Mouse (Mus musculus) erythroblast, embryonic 14.5 days (primary cell): Measurements from ENCODE around the gene Gm28035. TPM values are rescaled to one million over a fixed set of nuclear protein-coding genes. Genes with fewer than 3 reads are reported as not detected.

Source experiments
- H3K27me3 ChIP-seq: 2 replicates; pipeline ENCODE4 v1.6.1; 2012; ENCODE audit warnings: inconsistent platforms; ENCODE audit not compliant: control insufficient read depth
- H3K36me3 ChIP-seq: 2 replicates; pipeline ENCODE4 v1.6.1; 2012; ENCODE audit warnings: mild to moderate bottlenecking, inconsistent platforms; ENCODE audit not compliant: control insufficient read depth
- H3K4me1 ChIP-seq: 2 replicates; pipeline ENCODE4 v1.6.1; 2012; ENCODE audit warnings: inconsistent platforms; ENCODE audit not compliant: control insufficient read depth
- H3K4me3 ChIP-seq: replicated peaks from 2 replicates; pipeline ENCODE3; 2012; ENCODE audit warnings: moderate library complexity, mild to moderate bottlenecking, inconsistent platforms
- H3K9me3 ChIP-seq: 2 replicates; pipeline ENCODE4 v1.6.1; 2012; ENCODE audit warnings: low read length, inconsistent platforms, mixed read lengths; ENCODE audit not compliant: control insufficient read depth
- GATA1 ChIP-seq: IDR thresholded peaks from 2 replicates; pipeline ENCODE4 v1.6.1; 2012; ENCODE audit warnings: low read length, inconsistent platforms, mixed read lengths
- TAL1 ChIP-seq: IDR thresholded peaks from 3 replicates; pipeline ENCODE4 v1.6.1; 2012; ENCODE audit warnings: low read length, inconsistent platforms, mixed read lengths
- polyA plus RNA-seq: library from polyadenylated mRNA; stranded (reverse); fragments of >175 nt; gene quantifications from 2 replicates; pipeline ENCODE4 v1.2.3, GENCODE M21; 2012

Gene Gm28035
- polyA plus RNA-seq: not detected in 2 replicates

DNA sequence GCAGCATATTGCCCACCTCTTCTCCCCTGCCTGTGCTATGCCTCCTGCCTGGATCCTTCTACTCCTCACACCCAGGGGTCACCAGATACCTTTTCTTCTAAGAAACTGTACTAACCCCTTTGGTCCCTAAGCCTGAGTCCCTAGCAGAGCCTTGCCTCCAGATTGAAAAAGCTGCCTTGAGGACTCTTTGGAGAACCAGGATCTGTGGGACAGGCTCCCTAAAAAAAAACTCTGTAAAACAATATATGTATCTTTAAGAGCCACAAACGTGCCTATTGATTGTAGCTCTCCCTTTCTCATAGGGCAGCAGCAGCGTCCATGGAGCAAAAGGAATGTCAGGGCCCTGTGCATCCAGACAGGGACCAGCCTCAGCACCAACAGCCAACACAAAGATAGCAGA lies at the start of gene Gm28035:
Gm28035 (plus strand) TSS at position 301 of the 400 bp plus-strand sequence.
- H3K27me3 ChIP-seq: no peaks in the 10 kb centered on the region
- peaks cover 61% of the 10 kb centered on the region for H3K4me1 ChIP-seq
- H3K4me3 ChIP-seq: peak within 1 kb of the TSS; percentile 97
- H3K36me3 ChIP-seq: peaks cover 64% of the 10 kb centered on the region
- no peaks in the 10 kb centered on the region for H3K9me3 ChIP-seq
- TF ChIP-seq GATA1: no peak

DNA sequence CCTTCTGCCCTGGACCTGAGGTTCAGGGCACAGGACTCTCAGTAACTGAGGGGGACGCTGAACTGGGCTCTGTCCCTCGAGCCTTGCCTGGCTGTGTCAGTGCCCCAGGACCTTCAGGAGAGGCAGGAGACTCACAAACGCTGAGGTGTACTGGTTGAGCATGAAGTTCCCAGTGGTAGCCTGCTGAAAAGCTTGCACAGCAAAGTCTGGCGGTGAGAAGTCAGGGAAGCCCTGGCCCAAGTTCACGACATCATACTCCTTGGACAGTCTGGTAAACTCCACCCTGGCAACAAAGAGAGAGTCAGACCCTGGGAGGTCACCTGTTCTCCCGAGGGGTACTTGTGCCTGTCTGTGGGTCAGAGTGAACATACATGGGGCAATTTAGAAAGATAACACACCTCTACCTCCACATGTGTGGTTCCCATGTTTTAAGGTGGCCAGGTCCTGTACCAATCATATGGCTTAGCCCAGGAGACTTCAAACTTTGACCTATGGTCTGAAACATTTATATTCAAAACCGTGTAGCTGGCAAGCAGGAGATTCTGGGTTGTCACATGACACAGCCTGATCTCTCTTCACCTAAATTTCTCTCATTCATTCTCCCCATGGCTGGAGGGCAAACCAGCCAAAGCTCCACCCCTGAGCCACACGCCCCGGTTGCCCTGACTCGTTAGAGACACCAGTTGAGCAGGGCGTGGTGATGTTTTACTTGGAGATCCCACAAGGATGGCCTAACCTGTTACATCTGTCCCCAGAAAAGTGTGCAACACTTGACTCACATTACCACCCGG lies 48.4 kb upstream of the Gm28035 start:
- no peaks in the 10 kb centered on the region for H3K27me3 ChIP-seq
- TF ChIP-seq GATA1: no peak
- no peak overlapping the region for H3K4me3 ChIP-seq
- peaks cover 35% of the 10 kb centered on the region for H3K36me3 ChIP-seq
- H3K4me1 ChIP-seq: peaks cover 18% of the 10 kb centered on the region
- peaks cover 9% of the 10 kb centered on the region for H3K9me3 ChIP-seq

DNA sequence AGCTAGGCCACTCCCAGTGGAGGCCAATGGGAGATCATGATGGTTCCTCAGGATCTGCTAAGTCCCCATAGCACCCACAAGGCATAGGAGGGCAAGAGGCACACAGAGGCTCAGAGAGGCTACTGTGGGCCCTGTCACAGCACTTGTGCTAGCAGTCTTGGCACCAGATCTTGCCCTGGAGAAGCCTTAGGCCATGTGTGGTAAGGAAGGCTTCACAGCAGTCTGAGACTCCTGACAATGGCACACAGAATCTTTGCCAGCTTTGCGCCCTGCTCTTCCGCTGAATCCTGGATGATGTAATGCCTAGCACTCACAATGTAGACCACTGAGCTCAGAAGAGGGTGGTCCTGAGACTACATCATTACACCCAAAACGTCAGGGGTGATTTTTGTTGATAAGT lies 45.7 kb upstream of the Gm28035 start:
- Histone ChIP-seq H3K4me1 (peaks cover 24% of the 10 kb centered on the region), H3K4me3 (no peak overlapping the region), H3K27me3 (no peaks in the 10 kb centered on the region), H3K36me3 (peaks cover 24% of the 10 kb centered on the region), H3K9me3 (peaks cover 9% of the 10 kb centered on the region)
- TF ChIP-seq TAL1 (no peak), GATA1 (no peak)

DNA sequence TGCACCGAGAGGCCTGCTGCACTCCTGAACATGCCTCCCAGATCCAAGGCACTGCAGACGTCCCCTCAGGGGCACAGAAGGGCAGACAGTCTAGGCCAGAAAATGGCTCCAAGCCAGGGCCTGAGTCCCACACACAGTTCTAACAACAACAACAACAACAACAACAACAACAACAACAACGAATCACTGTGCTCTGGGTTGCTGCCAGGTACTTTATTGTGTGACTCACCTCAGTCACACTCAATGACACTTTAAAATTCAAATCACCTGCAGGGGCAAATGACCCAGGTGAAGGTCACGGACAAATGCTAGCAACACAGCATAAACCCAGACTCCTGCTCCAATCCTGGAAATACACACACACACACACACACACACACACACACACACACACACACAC lies 42.3 kb upstream of the Gm28035 start:
- no peaks in the 10 kb centered on the region for H3K9me3 ChIP-seq

DNA sequence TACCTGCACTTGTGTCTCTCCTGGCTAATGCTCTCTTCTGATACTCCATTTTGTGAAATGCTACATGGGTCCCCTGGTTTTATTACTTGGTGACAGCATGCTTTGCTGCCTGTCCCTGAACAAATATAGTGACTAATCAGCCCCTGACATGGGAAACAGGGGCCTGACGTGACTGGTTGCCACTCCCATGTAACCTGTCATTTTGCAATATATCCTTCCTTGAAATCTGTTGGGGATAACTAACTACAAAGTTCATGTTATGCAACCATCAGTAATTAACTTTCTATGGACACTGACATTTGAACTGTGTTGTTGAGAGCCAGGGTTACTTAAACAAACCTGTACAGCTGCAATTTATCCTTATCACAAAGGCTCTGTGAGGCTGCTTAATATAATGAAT lies 40.4 kb upstream of the Gm28035 start:
- no peaks in the 10 kb centered on the region for H3K27me3 ChIP-seq
- H3K4me3 ChIP-seq: no peak overlapping the region
- H3K4me1 ChIP-seq: peaks cover 27% of the 10 kb centered on the region
- H3K36me3 ChIP-seq: no peaks in the 10 kb centered on the region
- no peaks in the 10 kb centered on the region for H3K9me3 ChIP-seq
- TF ChIP-seq TAL1 (no peak), GATA1 (no peak)

More for the DNA sequence above, 42.3 kb upstream of the Gm28035 start:
- TF ChIP-seq GATA1 (no peak), TAL1 (no peak)
- Histone ChIP-seq H3K27me3 (no peaks in the 10 kb centered on the region), H3K4me1 (peaks cover 19% of the 10 kb centered on the region), H3K4me3 (no peak overlapping the region), H3K36me3 (peaks cover 4% of the 10 kb centered on the region; the same call in 1 of the 2 replicates)

DNA sequence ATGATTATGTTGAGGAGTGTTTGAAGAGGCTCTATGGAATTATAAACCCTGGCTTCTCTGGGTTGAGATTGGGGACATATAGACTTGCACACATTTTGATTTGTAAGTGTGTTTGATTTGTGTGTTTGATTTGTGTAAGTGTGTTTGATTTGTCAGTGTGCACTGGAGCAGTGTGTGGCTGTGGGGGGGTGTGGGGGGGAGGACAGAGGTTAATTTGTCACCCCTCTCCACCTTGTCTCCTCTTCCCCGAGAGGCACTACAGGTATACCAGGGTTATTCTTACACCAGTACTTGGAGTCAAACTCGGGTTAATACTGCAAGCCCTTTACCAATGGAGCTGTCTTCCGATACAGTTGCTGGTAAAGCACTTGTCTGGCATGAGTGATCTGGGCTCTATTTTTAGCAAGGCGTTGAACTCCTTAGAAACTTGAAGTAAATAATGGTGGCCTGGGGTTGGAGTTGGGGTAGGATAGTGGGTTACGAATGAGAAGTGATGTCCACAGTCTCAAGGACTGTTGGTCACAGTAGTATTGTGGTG lies 39.9 kb upstream of the Gm28035 start:
- Histone ChIP-seq H3K4me3 (no peak overlapping the region), H3K36me3 (no peaks in the 10 kb centered on the region), H3K9me3 (no peaks in the 10 kb centered on the region), H3K27me3 (no peaks in the 10 kb centered on the region), H3K4me1 (peaks cover 31% of the 10 kb centered on the region)
- TF ChIP-seq TAL1 (no peak), GATA1 (no peak)

DNA sequence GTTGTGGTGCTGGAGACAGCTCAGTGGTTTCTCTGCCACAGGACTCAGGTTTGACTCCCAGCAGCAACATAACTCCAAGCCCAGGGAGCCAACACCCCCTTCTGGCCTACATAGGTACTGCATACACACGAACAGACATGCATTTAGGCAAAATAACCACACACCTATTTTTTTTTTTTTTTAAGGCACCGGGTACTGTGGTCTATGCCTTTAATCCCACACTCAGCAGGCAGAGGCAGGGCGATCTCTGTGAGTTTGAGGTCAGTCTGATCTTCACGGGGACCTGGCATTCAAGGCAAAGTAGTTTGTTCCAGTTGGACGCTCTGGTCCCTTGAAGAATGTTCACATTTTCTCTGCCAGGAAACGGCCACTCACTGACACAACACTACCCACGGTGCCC lies 36.9 kb upstream of the Gm28035 start:
- Histone ChIP-seq H3K9me3 (no peaks in the 10 kb centered on the region), H3K4me1 (peaks cover 40% of the 10 kb centered on the region), H3K27me3 (no peaks in the 10 kb centered on the region), H3K4me3 (no peak overlapping the region), H3K36me3 (no peaks in the 10 kb centered on the region)
- no peak for TF ChIP-seq GATA1
- TF ChIP-seq TAL1: no peak

DNA sequence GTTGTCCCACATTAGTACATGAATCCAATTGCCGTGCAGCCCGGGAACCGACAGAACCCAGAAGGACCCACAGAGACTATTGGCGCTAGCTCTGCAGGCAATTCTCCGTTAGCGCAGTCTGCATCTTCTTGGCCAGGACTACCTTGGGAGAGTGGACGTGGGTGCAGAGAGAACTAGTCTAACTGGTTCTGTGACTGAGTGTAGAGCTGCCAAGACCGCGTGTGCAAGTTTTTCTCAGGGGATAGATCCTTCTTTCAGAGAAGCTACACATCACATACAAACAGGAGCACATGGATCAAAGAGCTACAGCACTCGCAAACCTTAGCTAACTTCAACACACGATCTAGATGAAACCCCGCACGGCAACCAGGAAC lies 35.1 kb upstream of the Gm28035 start:
- Histone ChIP-seq H3K9me3 (no peaks in the 10 kb centered on the region), H3K27me3 (no peaks in the 10 kb centered on the region), H3K36me3 (no peaks in the 10 kb centered on the region), H3K4me3 (peak overlapping the region; percentile 81), H3K4me1 (peaks cover 36% of the 10 kb centered on the region)
- no peak for TF ChIP-seq TAL1
- TF ChIP-seq GATA1: no peak

DNA sequence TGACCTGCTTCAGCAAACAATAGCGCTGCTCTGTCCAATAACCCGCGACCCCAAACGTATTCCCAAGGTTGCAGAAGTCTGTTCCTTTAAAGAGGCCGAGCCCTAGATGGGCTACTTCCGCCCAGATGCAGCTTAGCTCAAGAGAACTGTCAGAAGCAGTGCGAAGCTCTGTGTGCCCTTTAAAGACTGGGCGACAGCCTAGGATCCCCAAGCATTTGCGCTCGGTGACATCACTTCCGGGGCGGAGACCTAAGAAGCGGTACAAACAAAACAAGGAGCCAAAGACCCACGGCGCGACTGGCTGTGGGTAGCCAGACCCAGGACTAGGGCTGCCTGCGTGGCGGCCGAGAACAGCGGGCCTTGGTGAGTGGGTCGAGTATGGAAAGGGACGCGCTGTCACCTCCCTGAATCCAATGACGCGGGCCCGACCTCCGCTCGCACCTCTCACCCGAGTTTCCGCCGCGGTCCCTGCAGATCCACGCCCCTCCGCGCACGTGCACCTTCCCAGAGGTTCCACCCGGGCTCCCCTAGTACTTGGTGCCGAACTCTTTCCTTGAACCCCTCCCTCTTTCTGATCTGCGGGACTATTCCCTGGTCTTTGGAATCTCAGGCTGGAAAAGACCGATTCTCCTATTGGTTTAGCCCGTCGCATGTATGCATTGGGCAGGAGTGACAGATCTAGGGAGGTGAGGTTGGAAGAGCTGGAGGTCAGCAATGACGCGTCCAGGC lies 34.6 kb upstream of the Gm28035 start, which contains the start of gene Kyat1:
Kyat1 (minus strand) TSS at position 219 of the 729 bp plus-strand sequence.
- Histone ChIP-seq H3K9me3 (no peaks in the 10 kb centered on the region), H3K27me3 (no peaks in the 10 kb centered on the region), H3K36me3 (no peaks in the 10 kb centered on the region), H3K4me3 (peak within 1 kb of the TSS; percentile 81), H3K4me1 (peaks cover 36% of the 10 kb centered on the region)
- TF ChIP-seq GATA1 (no peak), TAL1 (no peak)
